Mouse (Mus musculus) cerebellum, postnatal 4 days (tissue): ENCODE measurements around the gene Zscan26.

Source experiments
- DNase-seq, 2 experiments: peaks; one replicate each; pipeline ENCODE4 v3.0.0; 2022; ENCODE audit warnings: low spot score in 2 of 2, mixed read lengths in 1 of 2

The Zscan26 gene

DNA sequence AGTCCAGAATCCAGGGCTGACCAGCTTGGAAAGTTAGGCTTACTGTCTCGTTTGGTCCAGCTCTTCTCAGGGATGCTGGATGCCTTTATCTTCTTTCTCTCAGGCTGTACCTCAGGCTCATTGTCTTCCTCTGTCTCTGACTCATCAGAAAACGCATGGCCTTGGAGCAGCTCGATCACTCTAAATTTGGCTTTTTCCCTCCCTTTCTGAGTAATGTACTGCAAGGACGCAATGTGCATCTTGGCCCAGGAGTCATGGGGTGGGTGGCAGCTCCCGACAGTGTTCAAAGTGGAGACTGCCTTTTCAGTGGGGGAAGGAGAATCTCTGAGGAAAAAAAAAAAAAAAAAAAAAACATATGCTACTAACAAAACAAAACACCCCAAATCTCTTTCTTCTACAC lies 30.2 kb downstream of the Zscan26 start:
- no peak for DNase-seq

GRCm38 (mm10) chr13:21418865-21419264 lies 34.7 kb downstream of the Zscan26 start:
- no peak for DNase-seq

DNA sequence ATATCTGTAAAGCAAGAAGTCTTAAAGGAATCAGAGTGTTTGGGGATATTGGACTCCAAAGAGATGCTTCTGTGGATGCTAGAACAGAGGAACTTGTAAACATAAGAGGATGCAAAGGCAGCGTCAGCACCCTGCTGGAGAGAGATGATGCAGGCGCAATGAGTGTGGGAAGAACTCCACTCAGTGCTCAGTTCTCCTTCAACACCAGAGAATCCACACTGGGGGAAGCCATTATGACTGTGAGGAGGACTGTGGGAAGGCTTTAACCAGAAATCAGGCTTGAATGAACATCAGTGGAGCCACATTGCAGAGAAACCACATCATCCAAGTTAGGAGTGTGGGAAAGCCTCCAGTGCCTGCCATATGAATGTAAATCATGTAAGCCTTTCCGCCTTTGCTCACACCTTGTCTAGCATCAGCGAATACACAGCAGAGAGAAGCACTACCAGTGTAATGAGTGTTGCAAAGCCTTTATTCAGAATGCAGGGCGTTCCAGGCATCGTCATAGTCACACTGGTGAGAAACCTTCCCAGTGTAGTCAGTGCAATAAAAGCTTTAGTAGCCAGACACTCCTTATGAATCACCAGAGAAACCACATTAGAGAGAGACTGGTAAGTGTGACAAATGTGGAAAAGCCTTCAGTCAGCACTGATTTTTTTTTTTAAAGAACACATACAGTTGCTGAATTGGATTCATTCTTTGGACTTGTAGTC lies 36.1 kb downstream of the Zscan26 start:
- DNase-seq = no peak

- no peak for DNase-seq
Observed at GRCm38 (mm10) chr13:21415750-21416149, 37.8 kb downstream of the Zscan26 start.

DNA sequence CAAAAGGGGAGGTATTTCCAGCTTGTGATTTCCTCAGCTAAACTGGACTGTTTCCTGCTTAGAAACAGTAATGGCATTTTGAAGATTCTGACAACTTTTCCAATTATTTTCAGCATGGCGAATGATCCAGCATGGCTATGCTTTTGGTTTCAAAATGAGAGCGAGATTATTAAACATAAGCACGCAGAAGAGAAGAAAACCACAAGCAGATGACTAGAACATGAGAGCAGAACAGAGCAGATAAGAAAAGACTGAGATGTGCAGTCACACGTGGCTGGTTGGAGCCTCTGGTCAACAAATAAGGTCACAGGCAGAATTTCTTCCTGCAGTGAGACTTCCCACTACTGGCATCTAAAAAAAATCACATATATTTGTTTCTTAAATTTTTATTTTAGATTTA lies 38.3 kb downstream of the Zscan26 start:
- no peak for DNase-seq

GRCm38 (mm10) chr13:21414231-21415212 lies 39.0 kb downstream of the Zscan26 start:
- DNase-seq = no peak

- no peak for DNase-seq
Observed at GRCm38 (mm10) chr13:21408805-21409459, 44.6 kb downstream of the Zscan26 start.

- DNase-seq = peak; percentile 46 to 64
Observed at GRCm38 (mm10) chr13:21407969-21408804, 45.3 kb downstream of the Zscan26 start.

GRCm38 (mm10) chr13:21407341-21407740 lies 46.2 kb downstream of the Zscan26 start:
- DNase-seq = no peak

GRCm38 (mm10) chr13:21402848-21403247 lies 50.7 kb downstream of the Zscan26 start:
- no peak for DNase-seq

GRCm38 (mm10) chr13:21402287-21402846 lies 51.2 kb downstream of the Zscan26 start, which contains the start of gene Zkscan3:
Gene Zkscan3, minus strand, starts transcription at chr13:21402755.
- peak; percentile 56 to 81 for DNase-seq

- DNase-seq = no peak
Observed at GRCm38 (mm10) chr13:21401636-21402286, 51.8 kb downstream of the Zscan26 start.

GRCm38 (mm10) chr13:21401166-21401565 lies 52.4 kb downstream of the Zscan26 start:
- no peak for DNase-seq

GRCm38 (mm10) chr13:21397486-21397885 lies 56.0 kb downstream of the Zscan26 start:
- DNase-seq = no peak

GRCm38 (mm10) chr13:21396048-21396447 lies 57.5 kb downstream of the Zscan26 start:
- DNase-seq = peak in 1 of 2 experiments; percentile 23

- DNase-seq = no peak
Observed at GRCm38 (mm10) chr13:21395623-21396022, 57.9 kb downstream of the Zscan26 start.

DNA sequence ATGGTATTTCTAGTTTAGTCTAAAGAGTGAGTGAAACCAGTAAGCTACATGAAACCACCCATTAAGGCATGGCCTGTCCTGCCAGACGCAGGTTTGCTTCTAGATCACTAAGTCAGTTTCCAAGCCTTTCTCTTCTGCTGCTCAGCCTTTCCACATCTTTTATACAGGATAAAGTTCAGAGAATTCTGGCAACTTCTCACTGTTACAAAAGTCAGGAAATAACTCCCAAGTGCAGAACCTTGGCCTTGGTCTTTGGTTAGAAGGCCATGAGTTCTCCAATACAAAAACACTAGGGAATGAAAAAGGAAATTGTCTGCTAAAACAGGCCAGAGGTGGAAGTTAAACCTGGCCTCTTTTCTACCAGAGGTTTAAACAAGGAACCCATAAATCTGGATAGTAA lies 58.3 kb downstream of the Zscan26 start:
- no peak for DNase-seq
